19 mouse cellular contexts compared by ENCODE assay signal in the genomic region with DNA sequence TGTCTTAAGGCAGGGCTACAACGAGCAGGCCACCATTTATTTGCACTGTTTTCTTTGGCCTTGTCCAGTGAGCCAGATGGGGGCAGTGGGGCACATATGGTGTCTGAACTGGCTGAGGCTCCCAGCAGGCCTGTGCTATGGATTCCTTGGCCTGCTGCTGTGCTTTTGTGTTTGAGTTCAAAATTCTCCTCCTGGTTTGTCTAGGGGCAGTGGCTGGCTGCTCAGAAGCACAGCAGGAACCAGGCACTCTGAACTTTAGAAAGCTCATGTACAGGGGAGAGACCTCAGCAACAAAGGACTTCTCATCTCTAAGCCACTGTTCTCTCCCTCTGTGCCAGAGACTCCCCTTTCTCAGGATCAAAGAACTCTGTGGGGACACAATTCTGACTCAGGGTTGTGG.
DNase-seq lines count a peak whose midpoint lies in the region; TF ChIP-seq lines count a peak whose summit lies in the region.
"Had no signal": no experiment of that assay in that cellular context is flagged by ENCODE, and none has a peak within 500 bp of the region (broad histone marks: within the 10 kb centered on the region; RNA-seq: fewer than 3 reads in every experiment).

No protein-coding gene starts in this region.

- H3K27me3 ChIP-seq in C2C12 (ENCODE audit: control insufficient read depth, insufficient read depth, insufficient read length) = no peaks in the 10 kb centered on the region
- H3K27me3 ChIP-seq in embryonic facial prominence, embryonic 10.5 days (replicated peaks; ENCODE audit: low read depth, poor library complexity, severe bottlenecking) = no peaks in the 10 kb centered on the region
- H3K27me3 ChIP-seq: CH12.LX; forebrain, embryonic 12.5 days; heart, embryonic 12.5 days; limb, embryonic 13.5 days had no signal

- DNase-seq in left cerebral cortex, postnatal 4 days = peak; percentile 23
- DNase-seq in left cerebral cortex, postnatal 14 days (ENCODE audit: low spot score in 2 of 2) = no peak
- DNase-seq in NIH3T3 (ENCODE audit: low read depth) = peak; percentile 19
- DNase-seq in embryonic facial prominence, embryonic 10.5 days (ENCODE audit: low spot score) = peak; percentile 15
- no peak for DNase-seq in thymus, postnatal 25 days
- no peak for DNase-seq in lung, postnatal 25 days (ENCODE audit: low spot score)
- DNase-seq: cerebellum, postnatal 36 days; gastrocnemius, postnatal 36 days; kidney, adult 8-10 months; kidney, postnatal 25 days; layer of hippocampus, adult 9-11 months; lung, postnatal 10 days; thymus, postnatal 14 days had no signal

- intact Hi-C loops in left cerebral cortex, postnatal 4 days (cut with DNase I) = no loop called here
- intact Hi-C loops in left cerebral cortex, postnatal 14 days (cut with DNase I) = no loop called here

- no peak overlapping the region for H3K4me3 ChIP-seq in C2C12 (ENCODE audit: insufficient read depth, poor library complexity, severe bottlenecking)
- no peak overlapping the region for H3K4me3 ChIP-seq in embryonic facial prominence, embryonic 10.5 days
- H3K4me3 ChIP-seq: forebrain, embryonic 12.5 days; heart, embryonic 12.5 days; limb, embryonic 13.5 days had no signal

- no peaks in the 10 kb centered on the region for H3K4me1 ChIP-seq in embryonic facial prominence, embryonic 10.5 days
- H3K4me1 ChIP-seq: heart, embryonic 12.5 days; limb, embryonic 13.5 days had no signal

- WGBS in embryonic facial prominence, embryonic 10.5 days = 38% methylated on average over 1 of the region's 1 CpGs

- H3ac ChIP-seq in C2C12 (ENCODE audit: control insufficient read depth, insufficient read length, low read depth) = no peak overlapping the region

- TF ChIP-seq CTCF in C2C12 (IDR thresholded peaks at IDR 0.05; ENCODE audit: control insufficient read depth, insufficient read depth, insufficient read length) = no peak

- no peaks in the 10 kb centered on the region for H3K9me3 ChIP-seq in embryonic facial prominence, embryonic 10.5 days
- H3K9me3 ChIP-seq: forebrain, embryonic 12.5 days; heart, embryonic 12.5 days; limb, embryonic 13.5 days had no signal

- H3K36me3 ChIP-seq in C2C12 (ENCODE audit: control insufficient read depth, insufficient read depth) = no peaks in the 10 kb centered on the region
- no peaks in the 10 kb centered on the region for H3K36me3 ChIP-seq in embryonic facial prominence, embryonic 10.5 days (replicated peaks)
- H3K36me3 ChIP-seq: forebrain, embryonic 12.5 days; heart, embryonic 12.5 days; limb, embryonic 13.5 days had no signal

- H3K79me3 ChIP-seq in C2C12 (ENCODE audit: low read depth) = no peaks in the 10 kb centered on the region

- H3K27ac ChIP-seq in embryonic facial prominence, embryonic 10.5 days (replicated peaks) = no peak overlapping the region; the same call in 1 of the 2 replicates
- H3K27ac ChIP-seq: forebrain, embryonic 12.5 days; limb, embryonic 13.5 days; stomach, postnatal 0 days had no signal

- no peaks in the 10 kb centered on the region for H3K79me2 ChIP-seq in C2C12 (ENCODE audit: control insufficient read depth, insufficient read depth)

TF ChIP-seq in C2C12, 6 proteins besides CTCF, POLR2A, EP300 and RAD21:
- TF ChIP-seq MAX (IDR thresholded peaks at IDR 0.05) (peak; percentile 8), USF1 (IDR thresholded peaks at IDR 0.05; ENCODE audit: low read depth) (no peak)

Comparison
In these comparisons a context has a peak if more than half of its experiments do, and no peak if none do; other contexts are left out.
1. DNase-seq: peak in left cerebral cortex, postnatal 4 days (single experiment), NIH3T3 (single experiment) and embryonic facial prominence, embryonic 10.5 days (single experiment); none in left cerebral cortex, postnatal 14 days (0 of 2), thymus, postnatal 25 days (single experiment) and lung, postnatal 25 days (single experiment).